21 mouse cellular contexts compared by ENCODE assay signal in the genomic region with DNA sequence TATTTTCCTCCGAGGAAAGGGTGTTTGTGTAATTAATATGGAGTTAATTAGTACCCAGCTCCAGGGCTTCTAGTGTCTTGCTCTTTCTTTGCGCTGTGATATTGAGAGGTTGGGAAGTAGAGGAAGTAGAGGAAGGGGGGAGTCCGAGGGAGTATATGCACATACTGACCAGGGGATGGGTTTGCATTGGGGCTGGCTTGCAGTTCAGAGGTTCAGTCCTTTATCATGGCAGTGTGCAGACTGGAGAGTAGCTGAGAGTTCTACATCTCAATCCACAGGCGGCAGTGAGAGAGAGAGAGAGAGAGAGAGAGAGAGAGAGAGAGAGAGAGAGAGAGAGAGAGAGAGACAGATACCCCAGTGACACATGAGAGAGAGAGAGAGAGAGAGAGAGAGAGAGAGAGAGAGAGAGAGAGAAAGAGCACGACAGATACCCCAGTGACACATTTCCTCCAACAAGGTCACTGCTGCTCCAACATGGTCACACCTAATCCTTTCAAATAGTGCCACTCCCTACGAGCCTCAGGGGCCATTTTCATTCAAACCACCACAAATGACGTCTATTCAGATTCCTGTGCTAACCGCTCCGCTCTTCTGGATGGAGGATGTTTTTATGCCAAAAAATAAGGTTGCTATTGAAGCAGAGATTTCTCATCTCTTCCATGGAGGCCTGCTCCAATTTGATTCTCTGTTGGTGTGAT. TPM values are rescaled to one million over a fixed set of nuclear protein-coding genes. Genes with fewer than 3 reads are reported as not detected.
DNase-seq lines count a peak whose midpoint lies in the region; ATAC-seq lines count a peak whose summit lies in the region.
"Had no signal": no experiment of that assay in that cellular context is flagged by ENCODE, and none has a peak within 500 bp of the region (broad histone marks: within the 10 kb centered on the region; RNA-seq: fewer than 3 reads in every experiment).

No protein-coding gene starts in this region.

- no peak for ATAC-seq in midbrain, embryonic 11.5 days (ENCODE audit: low FRiP score)
- no peak for ATAC-seq in midbrain, embryonic 14.5 days (ENCODE audit: low FRiP score, low TSS enrichment)
- ATAC-seq: Patski had no signal

- no peak overlapping the region for H3K4me2 ChIP-seq in midbrain, embryonic 11.5 days
- H3K4me2 ChIP-seq in midbrain, embryonic 14.5 days (ENCODE audit: low read length), result no peak overlapping the region
- H3K4me2 ChIP-seq: embryonic facial prominence, embryonic 12.5 days; forebrain, embryonic 13.5 days; forebrain, embryonic 15.5 days had no signal

- peak; percentile 56 for DNase-seq in midbrain, embryonic 11.5 days (ENCODE audit: low spot score, missing footprints)
- DNase-seq in midbrain, embryonic 14.5 days, result no peak
- DNase-seq in ES-CJ7 (ENCODE audit: low read depth, low spot score), result peak; percentile 94
- peak; percentile 95 for DNase-seq in R1 (ENCODE audit: low read depth, low spot score)
- peak; percentile 91 for DNase-seq in ZHBTc4 (ENCODE audit: low read depth, low spot score)
- DNase-seq in urinary bladder, postnatal 36 days (ENCODE audit: low spot score in 2 of 2), result no peak
- no peak for DNase-seq in adrenal gland, postnatal 25 days
- DNase-seq in frontal cortex, postnatal 36 days (ENCODE audit: low spot score in 2 of 2), result no peak
- DNase-seq: adrenal gland, adult 2 months; adrenal gland, postnatal 10 days; adrenal gland, postnatal 36 days; cerebellum, adult 11-12 months; cerebellum, postnatal 25 days had no signal

- no peak overlapping the region for H3K9ac ChIP-seq in midbrain, embryonic 11.5 days (ENCODE audit: low read length)
- no peak overlapping the region for H3K9ac ChIP-seq in midbrain, embryonic 14.5 days (replicated peaks; ENCODE audit: low read length)
- H3K9ac ChIP-seq: embryonic facial prominence, embryonic 12.5 days; forebrain, embryonic 13.5 days; forebrain, embryonic 15.5 days; forebrain, postnatal 0 days had no signal

- no peak overlapping the region for H3K27ac ChIP-seq in midbrain, embryonic 11.5 days (ENCODE audit: low read depth, low read length)
- H3K27ac ChIP-seq in midbrain, embryonic 14.5 days (replicated peaks; ENCODE audit: low read depth, low read length), result no peak overlapping the region
- H3K27ac ChIP-seq: embryonic facial prominence, embryonic 10.5 days; embryonic facial prominence, embryonic 12.5 days; forebrain, embryonic 13.5 days; forebrain, embryonic 15.5 days had no signal

- peaks cover 7% of the 10 kb centered on the region; the same call in 1 of the 2 replicates for H3K4me1 ChIP-seq in midbrain, embryonic 11.5 days (ENCODE audit: control insufficient read depth, insufficient read depth, low read length)
- no peaks in the 10 kb centered on the region; the same call in 1 of the 2 replicates for H3K4me1 ChIP-seq in midbrain, embryonic 14.5 days (ENCODE audit: control insufficient read depth, insufficient read depth, low read length)

- peaks cover 2% of the 10 kb centered on the region; the same call in 1 of the 2 replicates for H3K36me3 ChIP-seq in midbrain, embryonic 11.5 days (ENCODE audit: control insufficient read depth, insufficient read depth, low read length)
- peaks cover 14% of the 10 kb centered on the region; the same call in 1 of the 2 replicates for H3K36me3 ChIP-seq in midbrain, embryonic 14.5 days (ENCODE audit: control insufficient read depth, insufficient read depth, low read length)

- no peak overlapping the region for H3K4me3 ChIP-seq in midbrain, embryonic 11.5 days (ENCODE audit: low read depth, low read length)
- no peak overlapping the region for H3K4me3 ChIP-seq in midbrain, embryonic 14.5 days (replicated peaks; ENCODE audit: low read depth, low read length)
- H3K4me3 ChIP-seq: embryonic facial prominence, embryonic 10.5 days; embryonic facial prominence, embryonic 12.5 days; forebrain, embryonic 13.5 days; forebrain, embryonic 15.5 days had no signal

- H3K9me3 ChIP-seq in midbrain, embryonic 11.5 days (ENCODE audit: control insufficient read depth, low read length), result no peaks in the 10 kb centered on the region
- H3K9me3 ChIP-seq in midbrain, embryonic 14.5 days (ENCODE audit: control insufficient read depth, low read length), result no peaks in the 10 kb centered on the region
- H3K9me3 ChIP-seq: embryonic facial prominence, embryonic 10.5 days; embryonic facial prominence, embryonic 12.5 days; forebrain, embryonic 13.5 days; forebrain, embryonic 15.5 days; G1E had no signal

- WGBS in midbrain, embryonic 11.5 days, result 86% methylated on average over 9 of the region's 9 CpGs
- 90% methylated on average over 9 of the region's 9 CpGs for WGBS in midbrain, embryonic 14.5 days

- H3K27me3 ChIP-seq in midbrain, embryonic 11.5 days (ENCODE audit: control insufficient read depth, insufficient read depth, low read length), result no peaks in the 10 kb centered on the region
- H3K27me3 ChIP-seq in midbrain, embryonic 14.5 days (ENCODE audit: control insufficient read depth, insufficient read depth, low read length), result no peaks in the 10 kb centered on the region
- H3K27me3 ChIP-seq: CH12.LX; embryonic facial prominence, embryonic 12.5 days; forebrain, embryonic 13.5 days; forebrain, embryonic 15.5 days; Patski had no signal

RNA-seq across cellular contexts. Expression of gene Xrcc5, which starts 5.6 kb away (rescaled TPM):
- 52.3 and 57.7 TPM in 2 replicates for polyA plus RNA-seq in midbrain, embryonic 11.5 days (2014; fragmentation: Nextera tagmentation; extraction: Ambion mirVana)
- polyA plus RNA-seq in midbrain, embryonic 14.5 days (2014; fragmentation: Nextera tagmentation; extraction: Ambion mirVana), result 12.8 and 21.9 TPM in 2 replicates
- total RNA-seq in adrenal gland, postnatal 25 days (2021), result 10.7 and 13.2 TPM in 2 replicates

RNA-seq across cellular contexts. Expression of gene Tmem169, which starts 28.7 kb away (rescaled TPM):
- 14.2 and 14.4 TPM in 2 replicates for polyA plus RNA-seq in midbrain, embryonic 11.5 days (2014; fragmentation: Nextera tagmentation; extraction: Ambion mirVana)
- polyA plus RNA-seq in midbrain, embryonic 14.5 days (2014; fragmentation: Nextera tagmentation; extraction: Ambion mirVana), result 33.9 and 36.0 TPM in 2 replicates
- 0.71 and 1.1 TPM in 2 replicates for total RNA-seq in adrenal gland, postnatal 25 days (2021)
- polyA plus RNA-seq: G1E had no signal

RNA-seq across cellular contexts. Expression of gene Pecr, which starts 28.7 kb away (rescaled TPM):
- 14.5 and 14.7 TPM in 2 replicates for polyA plus RNA-seq in midbrain, embryonic 11.5 days (2014; fragmentation: Nextera tagmentation; extraction: Ambion mirVana)
- 6.3 and 7.7 TPM in 2 replicates for polyA plus RNA-seq in midbrain, embryonic 14.5 days (2014; fragmentation: Nextera tagmentation; extraction: Ambion mirVana)
- 31.0 and 38.9 TPM in 2 replicates for total RNA-seq in adrenal gland, postnatal 25 days (2021)

Comparison
In these comparisons a context has a peak if more than half of its experiments do, and no peak if none do; other contexts are left out.
1. DNase-seq: peak in midbrain, embryonic 11.5 days (single experiment), ES-CJ7 (single experiment), R1 (single experiment) and ZHBTc4 (single experiment); none in midbrain, embryonic 14.5 days (single experiment), urinary bladder, postnatal 36 days (0 of 2), adrenal gland, postnatal 25 days (single experiment) and frontal cortex, postnatal 36 days (0 of 2).